Mouse (Mus musculus) ES-E14 (cell line): ENCODE results near the gene Filip1.

ENCODE experiments used
- CHD2 ChIP-seq: IDR thresholded peaks from 2 replicates; pipeline ENCODE4 v1.6.1; 2014; ENCODE audit warnings: mild to moderate bottlenecking, low read depth, low read length, inconsistent platforms
- HCFC1 ChIP-seq: IDR thresholded peaks from 2 replicates; pipeline ENCODE4 v1.6.1; 2012; ENCODE audit warnings: low read length, inconsistent platforms, borderline replicate concordance; ENCODE audit not compliant: insufficient read depth
- MAFK ChIP-seq: IDR thresholded peaks from 2 replicates; pipeline ENCODE4 v1.6.1; 2014; ENCODE audit warnings: mild to moderate bottlenecking, low read depth, low read length, inconsistent platforms; ENCODE audit not compliant: insufficient read depth
- ZC3H11A ChIP-seq: IDR thresholded peaks from 2 replicates; pipeline ENCODE4 v1.6.1; 2012; ENCODE audit warnings: low read depth, mild to moderate bottlenecking, inconsistent platforms, low read length, borderline replicate concordance
- ZNF384 ChIP-seq: IDR thresholded peaks from 2 replicates; pipeline ENCODE4 v1.6.1; 2012; ENCODE audit warnings: low read depth, low read length, inconsistent platforms

DNA sequence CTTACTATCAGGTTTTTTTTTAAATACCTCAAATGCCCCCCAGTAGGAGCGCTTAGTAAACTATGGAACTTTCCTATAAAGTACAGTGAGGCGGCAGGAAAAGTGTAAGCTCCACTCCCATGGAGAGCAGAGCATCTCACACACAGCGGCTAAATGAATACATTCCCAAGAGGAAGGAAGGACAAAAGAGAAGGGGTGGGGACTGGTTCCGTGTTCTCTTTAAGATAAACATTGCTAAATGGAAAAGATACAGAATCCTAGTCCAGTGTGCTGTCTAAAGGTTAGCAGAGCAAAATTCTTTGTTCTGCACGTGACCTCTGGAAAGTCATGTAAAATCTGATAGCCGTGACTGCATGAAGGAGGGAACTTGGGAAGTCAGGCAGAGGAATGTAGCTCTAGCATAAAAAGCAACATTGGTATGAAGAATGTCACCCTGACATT is 13.9 kb upstream of the Filip1 start:
- TF ChIP-seq MAFK (no peak), ZNF384 (no peak), CHD2 (no peak), HCFC1 (no peak), ZC3H11A (no peak)
